Comparison of ENCODE assay signal across 12 mouse cellular contexts in genomic region chr10:77035487-77035886, GRCm38 (mm10). TPM values are rescaled to one million over a fixed set of nuclear protein-coding genes. Genes with fewer than 3 reads are reported as not detected.
DNase-seq lines count a peak whose midpoint lies in the region; ATAC-seq and TF ChIP-seq lines count a peak whose summit lies in the region.
"Had no signal": no experiment of that assay in that cellular context is flagged by ENCODE, and none has a peak within 500 bp of the region (broad histone marks: within the 10 kb centered on the region; RNA-seq: fewer than 3 reads in every experiment).

No protein-coding gene starts in this region.

- H3K4me2 ChIP-seq in kidney, embryonic 15.5 days: peak overlapping the region; percentile 90; the same call in 1 of the 2 replicates
- H3K4me2 ChIP-seq in CH12.LX (ENCODE audit: insufficient read depth, low read depth, poor library complexity, severe bottlenecking): peak overlapping the region; percentile 89
- peak overlapping the region; percentile 89; the same call in 1 of the 2 replicates for H3K4me2 ChIP-seq in intestine, embryonic 16.5 days (ENCODE audit: low read depth, low read length)
- H3K4me2 ChIP-seq in liver, postnatal 0 days (ENCODE audit: low read depth, low read length): peak overlapping the region; percentile 96; the same call in 1 of the 2 replicates
- no peak overlapping the region for H3K4me2 ChIP-seq in forebrain, embryonic 16.5 days (ENCODE audit: low read length)
- H3K4me2 ChIP-seq: embryonic facial prominence, embryonic 15.5 days had no signal

- H3K27ac ChIP-seq in kidney, embryonic 15.5 days: no peak overlapping the region
- no peak overlapping the region for H3K27ac ChIP-seq in CH12.LX (ENCODE audit: insufficient read depth, low read depth)
- H3K27ac ChIP-seq in intestine, embryonic 16.5 days (ENCODE audit: low read length): no peak overlapping the region
- H3K27ac ChIP-seq in liver, postnatal 0 days (ENCODE audit: low read depth): no peak overlapping the region
- no peak overlapping the region for H3K27ac ChIP-seq in forebrain, embryonic 16.5 days (ENCODE audit: low read length)
- H3K27ac ChIP-seq: embryonic facial prominence, embryonic 15.5 days; heart, embryonic 10.5 days; lung, embryonic 15.5 days had no signal

- dilution Hi-C loops in CH12.LX (cut with MboI; ENCODE audit: extremely low pct_ligation_motif_present, extremely low pct_unique_long_range_greater_than_20kb, low sequenced_read_pairs): no loop called here

- ATAC-seq in kidney, embryonic 15.5 days (replicated peaks; ENCODE audit: low FRiP score): no peak
- ATAC-seq in intestine, embryonic 16.5 days: no peak
- no peak for ATAC-seq in liver, postnatal 0 days
- ATAC-seq in forebrain, embryonic 16.5 days: no peak

- no peak overlapping the region for H3K9ac ChIP-seq in kidney, embryonic 15.5 days
- peak overlapping the region; percentile 83 for H3K9ac ChIP-seq in CH12.LX (ENCODE audit: insufficient read depth, low read depth)
- peak overlapping the region; percentile 82 for H3K9ac ChIP-seq in intestine, embryonic 16.5 days (ENCODE audit: low read depth, low read length)
- H3K9ac ChIP-seq in liver, postnatal 0 days (replicated peaks): peak overlapping the region; percentile 26; the same call in 1 of the 2 replicates
- H3K9ac ChIP-seq in forebrain, embryonic 16.5 days (replicated peaks; ENCODE audit: low read depth, low read length): no peak overlapping the region
- H3K9ac ChIP-seq: embryonic facial prominence, embryonic 15.5 days; lung, embryonic 15.5 days had no signal

- no peak for TF ChIP-seq EP300 in CH12.LX (IDR thresholded peaks at IDR 0.05; ENCODE audit: low read length)
- no peak for TF ChIP-seq EP300 in liver, postnatal 0 days (IDR thresholded peaks at IDR 0.05; ENCODE audit: low read depth)

- peaks cover 24% of the 10 kb centered on the region for H3K36me3 ChIP-seq in kidney, embryonic 15.5 days
- H3K36me3 ChIP-seq in CH12.LX (replicated peaks in 1 of 2; ENCODE audit: control insufficient read depth in 1 of 2, insufficient read depth in 1 of 2, low read length in 1 of 2): peaks cover 27 to 44% of the 10 kb centered on the region in 2 experiments
- peaks cover 10% of the 10 kb centered on the region; the same call in 1 of the 2 replicates for H3K36me3 ChIP-seq in intestine, embryonic 16.5 days (ENCODE audit: control insufficient read depth, insufficient read depth, low read length)
- H3K36me3 ChIP-seq in liver, postnatal 0 days (replicated peaks; ENCODE audit: insufficient read depth, low read length): peaks cover 2% of the 10 kb centered on the region; the same call in 1 of the 2 replicates
- no peaks in the 10 kb centered on the region for H3K36me3 ChIP-seq in forebrain, embryonic 16.5 days (ENCODE audit: control insufficient read depth, insufficient read depth)

- DNase-seq in kidney, adult 18-20 months: no peak
- no peak for DNase-seq in CH12.LX (ENCODE audit: extremely low read depth)
- no peak for DNase-seq in liver, postnatal 0 days
- DNase-seq in heart, adult 9 months (ENCODE audit: low spot score in 2 of 2): no peak
- no peak for DNase-seq in gastrocnemius, postnatal 10 days
- DNase-seq: retina, postnatal 1 day had no signal

- TF ChIP-seq RAD21 in CH12.LX (IDR thresholded peaks at IDR 0.05; ENCODE audit: low read depth, low read length): no peak

- no peak; the same call in 1 of the 2 replicates for TF ChIP-seq POLR2A in CH12.LX (IDR thresholded peaks at IDR 0.05; ENCODE audit: low read depth, low read length)

- peaks cover 35% of the 10 kb centered on the region for H3K79me2 ChIP-seq in CH12.LX (replicated peaks; ENCODE audit: control insufficient read depth, extremely low read depth, insufficient read depth, poor library complexity, severe bottlenecking)

- TF ChIP-seq CTCF in CH12.LX (conservative IDR thresholded peaks at IDR 0.05 in 1 of 2, IDR thresholded peaks at IDR 0.05 in 1 of 2; ENCODE audit: low read depth in 2 of 2, low read length in 2 of 2): no peak
- no peak for TF ChIP-seq CTCF in liver, postnatal 0 days (IDR thresholded peaks at IDR 0.05; ENCODE audit: low read depth)

- H3K4me3 ChIP-seq in kidney, embryonic 15.5 days (replicated peaks): no peak overlapping the region
- H3K4me3 ChIP-seq in CH12.LX (replicated peaks in 1 of 3; ENCODE audit: low read depth in 2 of 3, low read length in 2 of 3, poor library complexity in 1 of 3): peak overlapping the region; percentile 62 to 66 (median 66)
- H3K4me3 ChIP-seq in intestine, embryonic 16.5 days (ENCODE audit: low read length): 0 out of 2 replicates have a peak overlapping the region, but pooled peaks have one; percentile 72
- H3K4me3 ChIP-seq in liver, postnatal 0 days (ENCODE audit: low read depth, low read length): no peak overlapping the region
- no peak overlapping the region for H3K4me3 ChIP-seq in forebrain, embryonic 16.5 days (replicated peaks; ENCODE audit: low read length)
- H3K4me3 ChIP-seq: embryonic facial prominence, embryonic 15.5 days; heart, embryonic 10.5 days; lung, embryonic 15.5 days had no signal

- H3K4me1 ChIP-seq in kidney, embryonic 15.5 days: peaks cover 30% of the 10 kb centered on the region
- peaks cover 7 to 23% of the 10 kb centered on the region in 2 experiments for H3K4me1 ChIP-seq in CH12.LX (ENCODE audit: control insufficient read depth in 1 of 2, insufficient read depth in 2 of 2)
- peaks cover 16% of the 10 kb centered on the region for H3K4me1 ChIP-seq in intestine, embryonic 16.5 days (ENCODE audit: control insufficient read depth, insufficient read depth, low read length)
- peaks cover 16% of the 10 kb centered on the region for H3K4me1 ChIP-seq in liver, postnatal 0 days (ENCODE audit: insufficient read depth)
- H3K4me1 ChIP-seq in forebrain, embryonic 16.5 days (replicated peaks; ENCODE audit: control insufficient read depth, insufficient read depth, low read length): peaks cover 15% of the 10 kb centered on the region

- H3K27me3 ChIP-seq in kidney, embryonic 15.5 days: no peaks in the 10 kb centered on the region
- peaks cover 13% of the 10 kb centered on the region for H3K27me3 ChIP-seq in CH12.LX (replicated peaks)
- H3K27me3 ChIP-seq in intestine, embryonic 16.5 days (replicated peaks; ENCODE audit: control insufficient read depth, insufficient read depth, low read length): no peaks in the 10 kb centered on the region
- H3K27me3 ChIP-seq in liver, postnatal 0 days (ENCODE audit: insufficient read depth, low read length): no peaks in the 10 kb centered on the region
- H3K27me3 ChIP-seq in forebrain, embryonic 16.5 days (replicated peaks; ENCODE audit: control insufficient read depth, insufficient read depth, low read length): no peaks in the 10 kb centered on the region
- H3K27me3 ChIP-seq: embryonic facial prominence, embryonic 15.5 days; lung, embryonic 15.5 days had no signal

- no peaks in the 10 kb centered on the region for H3K9me3 ChIP-seq in kidney, embryonic 15.5 days (replicated peaks)
- no peaks in the 10 kb centered on the region for H3K9me3 ChIP-seq in CH12.LX (replicated peaks; ENCODE audit: low read length)
- no peaks in the 10 kb centered on the region for H3K9me3 ChIP-seq in intestine, embryonic 16.5 days (ENCODE audit: control insufficient read depth, low read length)
- no peaks in the 10 kb centered on the region for H3K9me3 ChIP-seq in liver, postnatal 0 days (ENCODE audit: low read length)
- no peaks in the 10 kb centered on the region for H3K9me3 ChIP-seq in forebrain, embryonic 16.5 days (ENCODE audit: control insufficient read depth, low read length)
- H3K9me3 ChIP-seq: embryonic facial prominence, embryonic 15.5 days; heart, embryonic 10.5 days; lung, embryonic 15.5 days had no signal

- in situ Hi-C loops in CH12.LX (cut with MboI; ENCODE audit: low pct_ligation_motif_present, low pct_unique_long_range_greater_than_20kb, low sequenced_read_pairs): no loop called here

- 69% methylated on average over 6 of the region's 6 CpGs for WGBS in kidney, embryonic 15.5 days
- WGBS in intestine, embryonic 16.5 days: 71% methylated on average over 6 of the region's 6 CpGs
- 53% methylated on average over 6 of the region's 6 CpGs for WGBS in liver, postnatal 0 days (ENCODE audit: insufficient replicate concordance)
- WGBS in forebrain, embryonic 16.5 days: 88% methylated on average over 6 of the region's 6 CpGs

TF ChIP-seq in CH12.LX, 34 proteins besides CTCF, POLR2A, EP300 and RAD21:
- TF ChIP-seq ZNF384 (IDR thresholded peaks at IDR 0.05; ENCODE audit: low read depth, low read length): peak; percentile 50
- TF ChIP-seq SIN3A (IDR thresholded peaks at IDR 0.05; ENCODE audit: low read length): peak; percentile 26; the same call in 1 of the 2 replicates
- peak; percentile 47 for TF ChIP-seq MXI1 (IDR thresholded peaks at IDR 0.05; ENCODE audit: low read depth, low read length)
- no peak for TF ChIP-seq CHD1 (IDR thresholded peaks at IDR 0.05; ENCODE audit: low read depth, low read length)

RNA-seq across cellular contexts. Expression of gene Slc19a1, which starts 3.4 kb away (rescaled TPM):
- 43.1 and 43.7 TPM in 2 replicates for polyA plus RNA-seq in kidney, embryonic 15.5 days (2015; fragmentation: Nextera tagmentation; extraction: Ambion mirVana)
- total RNA-seq in CH12.LX (2012; rRNA removed) (50.2 and 54.4 TPM in 2 replicates), CH12.LX (2014; rRNA removed) (36.0 and 40.1 TPM in 2 replicates)
- 53.3 and 59.8 TPM in 2 replicates for polyA plus RNA-seq in CH12.LX (2012; ENCODE audit: insufficient read length, low read depth)
- 65.3 and 73.7 TPM in 2 replicates for polyA plus RNA-seq in intestine, embryonic 16.5 days (2015; fragmentation: Nextera tagmentation; extraction: Ambion mirVana)
- polyA plus RNA-seq in liver, postnatal 0 days (2015; fragmentation: Nextera tagmentation; extraction: Ambion mirVana): 7.1 and 10.5 TPM in 2 replicates
- polyA plus RNA-seq in forebrain, embryonic 16.5 days (2015; fragmentation: Nextera tagmentation; extraction: Ambion mirVana): 39.0 and 39.2 TPM in 2 replicates
- 1 to 10 TPM; 6.5 to 7.0 TPM for total RNA-seq in gastrocnemius, postnatal 10 days (2021)

Comparison
In these comparisons a context has a peak if more than half of its experiments do, and no peak if none do; other contexts are left out.
1. H3K4me3 ChIP-seq: peak in CH12.LX (3 of 3) and intestine, embryonic 16.5 days (single experiment); none in kidney, embryonic 15.5 days (single experiment), liver, postnatal 0 days (single experiment) and forebrain, embryonic 16.5 days (single experiment).
2. H3K9ac ChIP-seq: peak in CH12.LX (single experiment), intestine, embryonic 16.5 days (single experiment) and liver, postnatal 0 days (single experiment); none in kidney, embryonic 15.5 days (single experiment) and forebrain, embryonic 16.5 days (single experiment).